Comparison of ENCODE assay signal across 25 mouse cellular contexts in the genomic region with DNA sequence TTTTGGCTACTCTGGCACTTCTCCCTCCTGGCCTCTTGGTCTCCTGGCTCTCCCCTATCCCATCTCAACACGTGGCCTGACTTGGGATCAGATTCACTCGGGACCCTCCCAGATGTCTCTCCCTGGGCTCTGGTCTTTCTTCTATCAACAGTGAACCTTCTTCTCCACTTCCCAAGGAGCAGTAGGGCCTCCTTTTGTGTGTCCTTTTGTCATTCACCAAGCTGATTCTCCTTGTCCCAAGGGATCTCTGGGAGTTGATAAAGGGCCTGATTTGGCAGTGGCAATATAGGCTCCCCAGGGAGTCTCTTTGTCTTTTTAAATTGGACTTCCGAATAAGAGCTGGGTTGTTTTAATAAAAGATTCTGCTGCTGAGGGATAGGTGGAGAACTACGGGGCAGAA.
"Had no signal": no experiment of that assay in that cellular context is flagged by ENCODE, and none has a peak within 500 bp of the region (broad histone marks: within the 10 kb centered on the region; RNA-seq: fewer than 3 reads in every experiment).

No protein-coding gene starts in this region.

- H3K4me1 ChIP-seq: heart, embryonic 13.5 days; heart, embryonic 15.5 days; hindbrain, embryonic 13.5 days; hindbrain, embryonic 15.5 days; kidney, embryonic 15.5 days; limb, embryonic 10.5 days; limb, embryonic 12.5 days; liver, embryonic 13.5 days had no signal

- DNase-seq: gastrocnemius, adult 2 months; gastrocnemius, postnatal 10 days; gastrocnemius, postnatal 25 days; heart, adult 2 months; heart, postnatal 14 days; heart, postnatal 4 days; kidney, adult 11 months; kidney, adult 2 months; kidney, adult 9 months; kidney, postnatal 25 days; kidney, postnatal 4 days; liver; liver, embryonic 13.5 days had no signal

- H3K36me3 ChIP-seq: heart, embryonic 13.5 days; heart, embryonic 15.5 days; hindbrain, embryonic 13.5 days; hindbrain, embryonic 15.5 days; kidney, embryonic 15.5 days; limb, embryonic 10.5 days; limb, embryonic 12.5 days; liver, embryonic 13.5 days; liver, embryonic 15.5 days had no signal

- H3K27ac ChIP-seq: gastrocnemius, adult 2 months; heart, adult 2 months; heart, embryonic 13.5 days; heart, embryonic 15.5 days; hindbrain, embryonic 13.5 days; hindbrain, embryonic 15.5 days; hindbrain, postnatal 0 days; kidney, embryonic 15.5 days; kidney, postnatal 0 days; layer of hippocampus, adult 2 months; left cerebral cortex, adult 2 months; limb, embryonic 10.5 days; limb, embryonic 12.5 days; liver, embryonic 13.5 days; liver, embryonic 15.5 days had no signal

- H3K4me3 ChIP-seq: gastrocnemius, adult 2 months; heart, adult 2 months; heart, embryonic 13.5 days; heart, embryonic 15.5 days; hindbrain, embryonic 13.5 days; hindbrain, embryonic 15.5 days; kidney, embryonic 15.5 days; layer of hippocampus, adult 2 months; left cerebral cortex, adult 2 months; limb, embryonic 10.5 days; limb, embryonic 12.5 days; liver, embryonic 13.5 days; liver, embryonic 15.5 days had no signal

- H3K27me3 ChIP-seq: heart, embryonic 13.5 days; heart, embryonic 15.5 days; hindbrain, embryonic 13.5 days; hindbrain, embryonic 15.5 days; kidney, embryonic 15.5 days; limb, embryonic 12.5 days; liver, embryonic 13.5 days; liver, embryonic 15.5 days had no signal

- H3K9me3 ChIP-seq: heart, embryonic 13.5 days; heart, embryonic 15.5 days; hindbrain, embryonic 13.5 days; hindbrain, embryonic 15.5 days; kidney, embryonic 15.5 days; limb, embryonic 10.5 days; limb, embryonic 12.5 days; liver, embryonic 13.5 days; liver, embryonic 15.5 days had no signal
